ENCODE assay signal across 25 mouse cellular contexts in the genomic region with DNA sequence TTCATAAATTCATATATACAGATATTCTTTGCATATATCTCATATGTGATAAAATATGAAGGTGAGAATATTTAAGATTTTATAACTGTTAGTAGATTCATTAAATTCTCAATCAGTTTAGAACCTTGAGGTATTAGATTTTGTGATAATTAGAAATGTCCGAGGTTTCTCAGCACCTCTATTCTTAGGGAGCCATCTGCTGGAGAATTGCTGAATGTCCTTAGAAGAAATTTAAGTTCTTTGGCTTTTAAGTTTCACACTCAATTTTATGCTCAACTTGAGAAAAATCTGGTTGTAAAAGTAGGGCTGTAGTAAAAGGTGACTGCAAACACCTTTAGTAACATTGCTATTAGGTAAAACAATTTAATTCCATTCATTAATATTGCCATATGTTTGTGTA. TPM values are rescaled to one million over a fixed set of nuclear protein-coding genes. Genes with fewer than 3 reads are reported as not detected.
DNase-seq lines count a peak whose midpoint lies in the region; TF ChIP-seq lines count a peak whose summit lies in the region.
"Had no signal": no experiment of that assay in that cellular context is flagged by ENCODE, and none has a peak within 500 bp of the region (broad histone marks: within the 10 kb centered on the region; RNA-seq: fewer than 3 reads in every experiment).

No protein-coding gene starts in this region.

- no peaks in the 10 kb centered on the region for H3K27me3 ChIP-seq in heart, adult 2 months (ENCODE audit: control insufficient read depth, insufficient read depth, low read length)
- no peaks in the 10 kb centered on the region for H3K27me3 ChIP-seq in E14TG2a.4 (ENCODE audit: insufficient read depth, low read length)
- H3K27me3 ChIP-seq: embryonic facial prominence, embryonic 15.5 days; limb, embryonic 13.5 days; liver, embryonic 13.5 days; lung, embryonic 15.5 days; midbrain, embryonic 15.5 days; Patski had no signal

- DNase-seq in heart, adult 2 months, result no peak
- DNase-seq in heart, adult 11 months, result no peak
- DNase-seq in left cerebral cortex, adult 2 months (ENCODE audit: extremely low spot score in 1 of 2, low spot score in 2 of 2), result no peak
- DNase-seq in left cerebral cortex, adult 9 months (ENCODE audit: low spot score in 2 of 2), result no peak
- peak; percentile 56 for DNase-seq in brain, adult 2 months (ENCODE audit: low read depth, low spot score)
- DNase-seq in frontal cortex, postnatal 14 days (ENCODE audit: low spot score in 2 of 2), result no peak
- DNase-seq: adrenal gland, postnatal 14 days; cerebellum, adult 9-11 months; gastrocnemius, postnatal 10 days; heart, adult 18-20 months; kidney, adult 9 months; kidney, postnatal 4 days; liver, embryonic 13.5 days; thymus, postnatal 14 days had no signal

- TF ChIP-seq CTCF in heart, adult 2 months (IDR thresholded peaks at IDR 0.05), result peak; percentile 62
- TF ChIP-seq CTCF in left cerebral cortex, adult 2 months (IDR thresholded peaks at IDR 0.05), result peak; percentile 66
- TF ChIP-seq CTCF in E14TG2a.4 (conservative IDR thresholded peaks at IDR 0.05; ENCODE audit: low read length), result peak; percentile 34

- no peaks in the 10 kb centered on the region for H3K36me3 ChIP-seq in heart, adult 2 months (ENCODE audit: control insufficient read depth, insufficient read depth, low read length)
- H3K36me3 ChIP-seq in E14TG2a.4 (ENCODE audit: insufficient read depth, low read length), result no peaks in the 10 kb centered on the region
- H3K36me3 ChIP-seq: embryonic facial prominence, embryonic 15.5 days; limb, embryonic 13.5 days; liver, embryonic 13.5 days; lung, embryonic 15.5 days; midbrain, embryonic 15.5 days had no signal

- H3K4me1 ChIP-seq in heart, adult 2 months (ENCODE audit: control insufficient read depth, insufficient read depth, low read length), result no peaks in the 10 kb centered on the region
- H3K4me1 ChIP-seq in E14TG2a.4 (replicated peaks; ENCODE audit: low read depth, low read length), result no peaks in the 10 kb centered on the region
- H3K4me1 ChIP-seq: embryonic facial prominence, embryonic 15.5 days; limb, embryonic 13.5 days; liver, embryonic 13.5 days; lung, embryonic 15.5 days; midbrain, embryonic 15.5 days had no signal

- H3K9me3 ChIP-seq in E14TG2a.4 (ENCODE audit: low read length), result no peaks in the 10 kb centered on the region
- H3K9me3 ChIP-seq: embryonic facial prominence, embryonic 15.5 days; limb, embryonic 13.5 days; liver, embryonic 13.5 days; lung, embryonic 15.5 days; midbrain, embryonic 15.5 days had no signal

- no peak overlapping the region for H3K9ac ChIP-seq in heart, adult 2 months (ENCODE audit: low read depth, low read length)
- H3K9ac ChIP-seq: embryonic facial prominence, embryonic 15.5 days; limb, embryonic 13.5 days; liver, embryonic 13.5 days; lung, embryonic 15.5 days; midbrain, embryonic 15.5 days had no signal

- TF ChIP-seq POLR2A in heart, adult 2 months (IDR thresholded peaks at IDR 0.05; ENCODE audit: insufficient read depth, low read depth, low read length), result no peak

- WGBS in heart, adult 2 months, result 18% methylated on average over 1 of the region's 1 CpGs

- H3K27ac ChIP-seq in heart, adult 2 months, result no peak overlapping the region
- no peak overlapping the region for H3K27ac ChIP-seq in left cerebral cortex, adult 2 months
- H3K27ac ChIP-seq: embryonic facial prominence, embryonic 15.5 days; limb, embryonic 13.5 days; liver, embryonic 13.5 days; lung, embryonic 15.5 days; midbrain, embryonic 15.5 days had no signal

- no peak overlapping the region for H3K4me3 ChIP-seq in heart, adult 2 months
- H3K4me3 ChIP-seq in left cerebral cortex, adult 2 months, result no peak overlapping the region
- H3K4me3 ChIP-seq in E14TG2a.4 (replicated peaks; ENCODE audit: low read length), result no peak overlapping the region
- H3K4me3 ChIP-seq: embryonic facial prominence, embryonic 15.5 days; limb, embryonic 13.5 days; liver, embryonic 13.5 days; lung, embryonic 15.5 days; midbrain, embryonic 15.5 days had no signal

- intact Hi-C loops in heart, adult 2 months (cut with DNase I), result loop anchor here (2.0 kb wide), 1 partner anchor 32 kb away; no protein-coding TSS in a partner anchor
- intact Hi-C loops in left cerebral cortex, adult 2 months (cut with DNase I), result loop anchor here (1.0 to 2.0 kb wide), 2 partner anchors 34 to 78 kb away; no protein-coding TSS in a partner anchor

- H3K79me2 ChIP-seq in heart, adult 2 months (replicated peaks; ENCODE audit: control insufficient read depth, insufficient read depth, low read length), result no peaks in the 10 kb centered on the region

- no peak for TF ChIP-seq EP300 in heart, adult 2 months (IDR thresholded peaks at IDR 0.05; ENCODE audit: insufficient read depth, low read depth, low read length)

RNA-seq across cellular contexts. Expression of a gene that starts 51.5 kb away (rescaled TPM):
- total RNA-seq in heart, adult 2 months (2021), result 10 to 100 TPM in 1 of 2 experiments, 1 to 10 TPM in 1; 9.0 to 10.3 TPM
- 4.1 and 12.6 TPM in 2 replicates for polyA plus RNA-seq in heart, adult 2 months (2012; rRNA removed)
- total RNA-seq in left cerebral cortex, adult 2 months (2021), result 10 to 100 TPM; 23.3 to 24.9 TPM
- total RNA-seq: megakaryocyte progenitor cell, adult 5-6 weeks; neutrophil, adult 5-6 weeks had no signal
- polyA plus RNA-seq: activated CD4-positive, CD25-positive, alpha-beta regulatory T cell, adult 4 months; C2C12; inflammation-experienced regulatory T-cells, adult 6 months; Patski had no signal
